Mouse (Mus musculus) heart, embryonic 13.5 days (tissue): Measurements from ENCODE around the gene Pex7. TPM values are rescaled to one million over a fixed set of nuclear protein-coding genes. Genes with fewer than 3 reads are reported as not detected.
"Not testable (repeated sequence)": the region's sequence is repeated elsewhere in the genome, so short reads cannot be mapped to it uniquely, and the experiment has no call there.

Experiments used
- ATAC-seq: fragments of 200-750 bp; cut with Nextera tagmentation; 2 replicates; pipeline ENCODE4 v1.8.0; 2017; ENCODE audit warnings: moderate TSS enrichment; ENCODE audit not compliant: insufficient number of reproducible peaks, low FRiP score, low TSS enrichment; ENCODE audit errors: extremely low read depth
- H3K27ac ChIP-seq: fragments of 300-500 bp; sonication (generic); replicated peaks from 2 replicates; pipeline ENCODE4 v1.5.1; 2015; ENCODE audit warnings: moderate library complexity, mild to moderate bottlenecking, inconsistent platforms
- H3K27me3 ChIP-seq: fragments of 300-500 bp; sonication (generic); replicated peaks from 2 replicates; pipeline ENCODE4 v1.6.1; 2015; ENCODE audit warnings: mild to moderate bottlenecking, inconsistent platforms
- H3K36me3 ChIP-seq: fragments of 300-500 bp; sonication (generic); 2 replicates; pipeline ENCODE4 v1.6.1; 2015; ENCODE audit warnings: mild to moderate bottlenecking, inconsistent platforms
- H3K4me1 ChIP-seq: fragments of 300-500 bp; sonication (generic); 2 replicates; pipeline ENCODE4 v1.6.1; 2015; ENCODE audit warnings: inconsistent platforms
- H3K4me2 ChIP-seq: fragments of 300-500 bp; sonication (generic); 2 replicates; pipeline ENCODE4 v1.6.1; 2015; ENCODE audit warnings: inconsistent platforms, mild to moderate bottlenecking, moderate library complexity
- H3K4me3 ChIP-seq: fragments of 300-500 bp; sonication (generic); 2 replicates; pipeline ENCODE4 v1.5.1; 2015; ENCODE audit warnings: moderate library complexity, mild to moderate bottlenecking, inconsistent platforms
- H3K9ac ChIP-seq: fragments of 300-500 bp; sonication (generic); 2 replicates; pipeline ENCODE4 v1.6.1; 2015; ENCODE audit warnings: inconsistent platforms, mild to moderate bottlenecking, moderate library complexity
- H3K9me3 ChIP-seq: fragments of 300-500 bp; sonication (generic); 2 replicates; pipeline ENCODE4 v1.6.1; 2016; ENCODE audit warnings: inconsistent platforms
- WGBS: fragments of 180-500 bp; shearing (Covaris S2); methylation state at CpG from one replicate; pipeline ENCODE4 v1.1.7; 2015; ENCODE audit warnings: mixed read lengths; 5-methylcytosine and 5-hydroxymethylcytosine counted together
- polyA plus RNA-seq: library from polyadenylated mRNA; unstranded; fragments of >200 nt; fragmentation: Nextera tagmentation; extraction: Ambion mirVana; gene quantifications from 2 replicates; pipeline ENCODE4 v1.2.1, GENCODE M21; 2015

Gene Pex7
- polyA plus RNA-seq, 1 experiment from 2014 or later = 33.3 TPM

DNA sequence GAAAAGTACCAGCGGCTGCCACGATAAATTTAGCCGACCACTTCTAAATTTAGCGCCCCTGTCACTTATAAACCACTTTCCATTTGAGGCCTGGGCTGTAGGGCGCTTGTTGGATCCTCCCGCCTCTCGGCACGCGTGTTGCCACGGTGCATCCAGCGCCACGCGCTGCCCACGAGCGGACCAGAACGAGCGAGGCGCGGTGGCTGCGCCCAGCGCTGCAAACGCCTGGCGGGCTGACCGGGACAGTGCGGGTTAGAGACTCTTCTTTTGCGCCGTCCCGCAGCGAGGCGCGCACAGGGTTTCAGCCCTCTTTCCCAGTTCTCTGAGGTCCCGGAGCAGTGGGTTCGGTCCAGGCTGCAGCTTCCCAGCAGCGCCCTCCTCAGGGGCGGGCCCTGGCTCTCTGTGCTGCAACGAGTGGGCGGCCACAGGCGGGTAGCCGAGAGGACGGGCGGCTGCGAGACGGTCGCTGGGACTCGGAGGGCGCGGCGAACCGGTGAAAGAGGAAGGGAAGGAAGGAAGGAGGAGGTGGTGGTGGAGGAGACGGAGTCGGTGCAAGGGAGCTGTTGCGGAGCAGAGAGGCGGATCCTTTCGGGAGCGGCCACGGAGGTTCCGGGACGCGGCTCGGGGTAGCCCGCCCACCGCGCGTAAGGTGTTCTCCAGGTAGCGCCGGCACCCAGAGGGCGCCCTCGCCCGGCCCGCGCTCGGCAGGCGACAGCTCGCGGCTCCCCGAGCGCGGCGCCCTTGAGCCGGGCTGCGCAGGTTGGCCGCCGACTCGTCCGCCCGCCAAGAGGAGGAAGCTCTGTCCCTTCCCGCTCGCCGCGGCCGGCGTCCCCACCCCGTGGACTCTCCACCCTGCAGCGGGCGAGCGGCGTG, 26.3 kb upstream of the Pex7 start:
- Histone ChIP-seq H3K27ac (peak overlapping the region; percentile 94), H3K36me3 (no peaks in the 10 kb centered on the region), H3K27me3 (peaks cover 10% of the 10 kb centered on the region; the same call in 1 of the 2 replicates), H3K9ac (peak overlapping the region; percentile 94), H3K4me1 (peaks cover 38% of the 10 kb centered on the region), H3K9me3 (no peaks in the 10 kb centered on the region), H3K4me2 (peak overlapping the region; percentile 78), H3K4me3 (peak overlapping the region; percentile 88)
- WGBS = under 1% methylated on average over 85 of the region's 97 CpGs
- ATAC-seq = peak; percentile 79

DNA sequence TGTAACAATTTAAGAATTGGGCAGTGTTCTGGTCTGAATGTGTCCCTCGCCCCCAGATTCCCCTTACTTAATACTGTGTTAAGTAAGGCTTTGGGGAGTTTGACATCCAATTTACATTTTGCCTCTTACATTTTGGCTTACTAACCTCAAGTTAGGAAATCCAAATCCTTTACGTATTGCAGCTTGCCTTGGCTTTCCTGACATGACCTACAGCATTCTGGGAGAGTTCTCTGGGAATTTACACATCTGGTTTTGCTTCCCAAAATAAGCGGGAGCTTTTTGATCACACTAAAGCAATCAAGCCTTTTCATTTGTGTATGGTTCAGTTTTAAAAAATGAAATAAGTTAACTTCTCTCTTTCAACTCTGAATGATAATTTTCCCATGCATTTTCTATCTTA, 25.5 kb upstream of the Pex7 start:
- Histone ChIP-seq H3K36me3 (no peaks in the 10 kb centered on the region), H3K27me3 (peaks cover 10% of the 10 kb centered on the region; the same call in 1 of the 2 replicates), H3K4me1 (peaks cover 37% of the 10 kb centered on the region), H3K27ac (peak overlapping the region; percentile 94), H3K4me2 (peak overlapping the region; percentile 78), H3K4me3 (peak overlapping the region; percentile 88), H3K9ac (peak overlapping the region; percentile 94; the same call in 1 of the 2 replicates), H3K9me3 (no peaks in the 10 kb centered on the region)
- ATAC-seq = no peak
- 46% methylated on average over 3 of the region's 3 CpGs for WGBS

DNA sequence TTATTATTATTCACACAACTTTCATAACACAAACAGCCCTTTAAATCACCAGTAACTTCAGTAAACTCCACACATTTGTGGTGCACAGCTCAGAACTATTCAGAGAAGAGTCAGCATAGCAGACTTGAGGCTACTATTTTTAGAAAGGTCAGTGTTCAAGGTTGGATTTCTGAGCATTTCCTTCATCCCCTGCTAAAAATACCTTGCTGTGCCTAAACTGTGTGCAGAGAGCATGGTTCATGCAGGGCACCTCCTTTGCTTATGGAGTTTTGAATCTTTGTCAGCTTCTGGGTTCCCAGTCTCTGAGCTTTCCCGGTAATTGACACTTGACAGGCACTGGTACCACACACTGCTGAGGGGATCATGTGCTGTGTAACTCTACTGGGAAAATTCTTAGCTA, 20.7 kb upstream of the Pex7 start:
- Histone ChIP-seq H3K9me3 (no peaks in the 10 kb centered on the region), H3K36me3 (no peaks in the 10 kb centered on the region), H3K27ac (peak overlapping the region; percentile 83), H3K27me3 (peaks cover 10% of the 10 kb centered on the region; the same call in 1 of the 2 replicates), H3K9ac (no peak overlapping the region), H3K4me1 (peaks cover 36% of the 10 kb centered on the region), H3K4me2 (no peak overlapping the region; the same call in 1 of the 2 replicates), H3K4me3 (no peak overlapping the region)
- WGBS = 21% methylated on average over 1 of the region's 1 CpGs
- no peak for ATAC-seq

DNA sequence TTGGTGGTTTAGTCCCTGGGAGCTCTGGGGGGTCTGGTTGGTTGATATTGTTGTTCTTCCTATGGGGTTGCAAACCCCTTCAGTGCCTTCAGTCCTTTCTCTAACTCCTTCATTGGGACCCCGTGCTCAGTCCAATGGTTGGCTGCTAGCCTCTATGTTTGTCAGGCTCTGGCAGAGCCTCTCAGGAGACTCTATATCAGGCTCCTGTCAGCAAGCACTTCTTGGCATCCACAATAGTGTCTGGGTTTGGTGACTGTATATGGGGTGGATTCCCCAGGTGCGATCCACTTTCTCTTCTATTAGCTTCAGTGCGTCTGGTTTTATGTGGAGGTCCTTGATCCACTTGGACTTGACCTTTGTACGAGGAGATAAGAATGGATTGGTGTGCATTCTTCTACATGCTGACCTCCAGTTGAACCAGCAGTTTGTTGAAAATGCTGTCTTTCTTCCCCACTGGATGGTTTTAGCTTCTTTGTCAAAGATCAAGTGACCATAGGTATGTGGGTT, 19.0 kb upstream of the Pex7 start:
- not testable (repeated sequence) for H3K4me2 ChIP-seq, H3K9me3 ChIP-seq, ATAC-seq, H3K36me3 ChIP-seq, H3K4me3 ChIP-seq, H3K27me3 ChIP-seq, H3K9ac ChIP-seq
- WGBS = 43% methylated on average over 4 of the region's 4 CpGs
- Histone ChIP-seq H3K27ac (peak overlapping the region; percentile 73), H3K4me1 (peaks cover 28% of the 10 kb centered on the region)

DNA sequence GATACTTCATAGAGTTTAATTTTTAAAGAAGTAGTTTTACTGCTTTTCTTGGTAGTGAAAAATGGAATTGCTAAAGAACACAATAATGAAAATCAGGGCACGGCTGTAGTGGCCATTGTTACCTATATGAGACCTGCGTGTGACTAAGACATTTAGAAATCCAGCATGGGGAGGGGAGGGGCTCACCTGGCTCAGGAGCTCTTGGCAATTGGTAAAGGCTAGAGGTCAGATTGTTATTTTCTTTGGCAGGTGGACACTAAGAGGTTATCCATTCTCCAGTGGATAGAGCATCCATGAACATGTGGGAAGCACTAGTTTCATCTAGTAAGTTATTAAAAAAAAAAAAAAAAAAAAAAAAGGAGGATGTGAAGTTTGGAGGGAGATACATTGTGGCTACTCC, 16.8 kb upstream of the Pex7 start:
- Histone ChIP-seq H3K9ac (no peak overlapping the region), H3K36me3 (no peaks in the 10 kb centered on the region), H3K27ac (no peak overlapping the region), H3K27me3 (no peaks in the 10 kb centered on the region), H3K4me1 (peaks cover 25% of the 10 kb centered on the region), H3K4me3 (no peak overlapping the region), H3K4me2 (no peak overlapping the region), H3K9me3 (no peaks in the 10 kb centered on the region)
- ATAC-seq = no peak
- WGBS = 79% methylated on average over 2 of the region's 2 CpGs

DNA sequence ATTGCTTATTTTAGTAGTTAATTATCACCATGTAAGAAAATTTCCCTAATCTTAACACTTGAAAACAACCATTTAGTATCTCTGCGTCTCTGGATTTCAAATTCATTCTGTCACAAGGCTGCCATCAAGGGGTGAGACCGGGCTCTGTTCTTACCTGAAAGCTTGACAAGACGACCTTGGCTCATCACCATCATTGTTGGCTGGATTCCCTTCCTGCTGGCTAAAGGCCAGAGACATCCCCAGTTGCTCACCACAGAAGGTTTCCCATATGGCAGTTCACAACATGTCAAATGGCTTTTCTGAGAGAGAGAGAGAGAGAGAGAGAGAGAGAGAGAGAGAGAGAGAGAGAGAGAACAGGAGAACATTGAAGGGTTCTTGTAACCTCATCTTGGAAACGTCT, 14.9 kb upstream of the Pex7 start:
- no peak for ATAC-seq
- Histone ChIP-seq H3K4me1 (peaks cover 13% of the 10 kb centered on the region), H3K9ac (no peak overlapping the region), H3K9me3 (no peaks in the 10 kb centered on the region), H3K27ac (no peak overlapping the region), H3K4me2 (no peak overlapping the region), H3K4me3 (no peak overlapping the region), H3K36me3 (no peaks in the 10 kb centered on the region), H3K27me3 (no peaks in the 10 kb centered on the region)
- WGBS = 46% methylated on average over 4 of the region's 4 CpGs

DNA sequence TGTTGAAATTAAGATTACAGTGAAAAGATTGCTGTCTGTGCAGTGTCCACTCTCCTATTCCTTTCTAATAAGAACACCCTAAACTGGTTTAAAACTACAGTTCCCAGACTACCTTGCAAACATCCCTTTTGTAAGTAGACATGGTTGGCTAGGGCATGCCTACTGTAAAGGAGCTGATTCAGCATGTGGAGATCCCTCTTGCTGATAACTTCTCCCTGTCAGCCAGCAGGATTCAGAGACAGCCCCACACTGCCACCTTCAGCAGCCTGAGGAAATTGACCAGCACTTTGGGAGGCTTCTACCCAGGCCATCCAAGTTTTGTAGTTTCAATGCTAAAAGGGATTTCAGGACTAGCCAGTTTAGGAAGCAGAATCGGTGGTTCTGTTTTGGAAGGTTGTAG, 7.8 kb upstream of the Pex7 start:
- Histone ChIP-seq H3K9me3 (no peaks in the 10 kb centered on the region), H3K9ac (no peak overlapping the region), H3K27me3 (no peaks in the 10 kb centered on the region), H3K27ac (no peak overlapping the region), H3K4me3 (no peak overlapping the region), H3K36me3 (no peaks in the 10 kb centered on the region), H3K4me1 (peaks cover 8% of the 10 kb centered on the region; the same call in 1 of the 2 replicates), H3K4me2 (no peak overlapping the region)
- 41% methylated on average over 1 of the region's 1 CpGs for WGBS
- no peak for ATAC-seq

DNA sequence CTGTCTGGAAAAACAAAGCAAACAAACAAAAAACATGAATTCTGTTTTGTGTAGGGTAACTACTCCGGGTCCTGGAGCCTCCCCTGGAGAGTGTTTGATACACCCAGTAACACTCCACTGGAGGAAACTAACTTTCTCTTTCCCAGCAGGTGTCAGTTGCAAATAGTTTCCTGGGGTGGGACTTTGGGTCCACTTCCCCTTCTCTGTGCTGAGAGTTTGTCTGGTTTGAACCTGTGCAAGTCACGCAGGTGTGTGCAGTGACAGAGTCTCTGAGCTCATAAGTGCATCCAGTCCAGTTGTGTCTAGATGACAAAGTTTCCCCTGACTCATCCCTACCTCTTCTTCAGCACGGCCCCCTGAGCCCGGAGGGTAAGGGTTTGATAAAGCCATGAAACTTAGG, 6.3 kb upstream of the Pex7 start:
- Histone ChIP-seq H3K27me3 (0 out of 2 replicates have a peak, but pooled peaks cover 2% of the 10 kb centered on the region), H3K9me3 (no peaks in the 10 kb centered on the region), H3K27ac (no peak overlapping the region), H3K36me3 (no peaks in the 10 kb centered on the region), H3K4me1 (peaks cover 8% of the 10 kb centered on the region; the same call in 1 of the 2 replicates), H3K4me3 (no peak overlapping the region), H3K9ac (no peak overlapping the region), H3K4me2 (no peak overlapping the region)
- ATAC-seq = no peak
- WGBS = 76% methylated on average over 4 of the region's 4 CpGs

DNA sequence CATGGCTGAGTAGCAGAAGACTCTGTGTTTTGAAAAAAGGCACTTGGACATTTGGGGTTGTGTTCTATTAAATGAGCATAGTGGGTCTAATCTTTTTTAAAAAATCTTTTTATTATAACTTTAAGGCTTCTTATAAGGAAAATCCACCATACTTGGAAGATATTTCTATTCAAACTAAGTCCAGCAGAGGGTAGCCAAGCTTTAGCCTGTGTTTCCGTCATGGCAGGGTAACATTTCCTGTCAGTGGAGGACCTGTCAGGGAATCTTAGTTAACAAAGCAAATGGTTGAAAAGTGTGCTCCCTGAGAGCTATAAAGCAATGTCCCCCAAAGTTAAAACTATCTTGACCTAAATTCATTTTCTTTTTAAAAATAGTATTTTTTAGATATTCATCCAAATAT, 4.1 kb upstream of the Pex7 start:
- H3K9ac ChIP-seq = no peak overlapping the region
- peaks cover 6% of the 10 kb centered on the region; the same call in 1 of the 2 replicates for H3K27me3 ChIP-seq
- no peak overlapping the region for H3K27ac ChIP-seq
- H3K4me3 ChIP-seq = no peak overlapping the region
- peaks cover 7% of the 10 kb centered on the region; the same call in 1 of the 2 replicates for H3K4me1 ChIP-seq
- no peaks in the 10 kb centered on the region for H3K9me3 ChIP-seq
- H3K36me3 ChIP-seq = no peaks in the 10 kb centered on the region
- WGBS = 12% methylated on average over 1 of the region's 1 CpGs
- H3K4me2 ChIP-seq = no peak overlapping the region
- no peak for ATAC-seq

DNA sequence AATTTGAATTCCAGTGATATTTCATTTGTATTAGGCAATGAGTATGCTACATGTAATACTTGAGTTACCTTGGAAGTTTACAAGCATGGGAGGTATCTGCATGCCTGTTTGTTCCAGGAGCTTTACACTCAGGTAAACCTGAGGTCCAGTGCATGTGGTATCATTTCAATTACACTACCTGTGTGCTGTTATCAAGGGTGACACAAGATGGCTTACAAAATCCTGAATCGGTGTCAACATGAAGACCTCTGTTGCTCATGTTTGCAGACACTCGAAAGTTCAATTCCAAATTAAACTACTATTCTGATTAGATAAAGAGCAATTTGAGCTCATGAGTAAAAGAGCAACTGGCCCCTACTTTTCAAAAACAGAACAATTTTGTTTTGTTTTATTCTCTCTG, 3.0 kb upstream of the Pex7 start:
- Histone ChIP-seq H3K9ac (no peak overlapping the region), H3K4me1 (no peaks in the 10 kb centered on the region), H3K36me3 (no peaks in the 10 kb centered on the region), H3K4me2 (no peak overlapping the region), H3K27ac (no peak overlapping the region), H3K4me3 (no peak overlapping the region), H3K27me3 (peaks cover 6% of the 10 kb centered on the region; the same call in 1 of the 2 replicates), H3K9me3 (no peaks in the 10 kb centered on the region)
- 69% methylated on average over 2 of the region's 2 CpGs for WGBS
- ATAC-seq = no peak

DNA sequence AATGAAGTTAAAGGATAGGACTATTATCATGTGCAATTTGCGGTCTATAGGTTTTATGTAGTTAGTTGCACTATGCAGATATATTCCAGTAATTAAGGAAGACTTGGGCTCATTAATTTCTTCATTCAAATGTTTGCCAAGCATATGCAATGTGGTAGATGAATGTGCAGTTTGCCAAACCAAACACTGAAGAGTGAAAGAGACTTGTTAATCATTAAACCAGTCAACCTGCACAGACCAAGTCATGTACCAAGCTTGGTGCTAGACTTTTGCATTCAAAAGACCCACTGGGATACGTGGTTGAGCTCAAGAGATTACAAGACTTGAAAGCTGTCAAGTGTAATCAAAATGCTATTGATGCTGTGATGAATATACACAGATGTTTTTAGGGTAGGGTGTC, 587 bp upstream of the Pex7 start:
- H3K27me3 ChIP-seq = peaks cover 6% of the 10 kb centered on the region; the same call in 1 of the 2 replicates
- no peak for ATAC-seq
- H3K36me3 ChIP-seq = 0 out of 2 replicates have a peak, but pooled peaks cover 5% of the 10 kb centered on the region
- H3K9ac ChIP-seq = no peak overlapping the region
- H3K4me3 ChIP-seq = no peak overlapping the region
- H3K9me3 ChIP-seq = no peaks in the 10 kb centered on the region
- WGBS = 62% methylated on average over 2 of the region's 2 CpGs
- no peaks in the 10 kb centered on the region for H3K4me1 ChIP-seq
- no peak overlapping the region for H3K27ac ChIP-seq
- peak overlapping the region; percentile 48; the same call in 1 of the 2 replicates for H3K4me2 ChIP-seq
